Comparison of ENCODE assay signal across 28 mouse cellular contexts in the genomic region with DNA sequence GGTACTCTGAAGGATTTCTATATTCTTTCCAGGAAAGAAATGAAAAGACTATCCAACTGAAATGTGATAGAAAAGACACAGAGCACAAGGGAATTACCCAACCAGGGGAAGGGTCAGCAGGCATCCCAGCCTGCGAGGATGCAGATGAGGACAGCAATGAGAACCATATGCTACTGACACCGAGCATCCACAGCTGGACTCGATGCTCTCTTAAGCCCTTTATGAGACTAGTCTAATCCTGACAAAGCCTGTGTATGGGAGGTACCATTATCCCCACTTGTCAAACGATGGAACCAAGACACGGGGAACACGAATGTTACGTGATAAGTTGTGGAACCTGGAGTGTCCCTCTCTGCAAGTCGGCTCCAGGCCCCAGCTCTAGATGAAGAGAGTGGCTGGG. TPM values are rescaled to one million over a fixed set of nuclear protein-coding genes. Genes with fewer than 3 reads are reported as not detected.
DNase-seq lines count a peak whose midpoint lies in the region; ATAC-seq and TF ChIP-seq lines count a peak whose summit lies in the region.
"Had no signal": no experiment of that assay in that cellular context is flagged by ENCODE, and none has a peak within 500 bp of the region (broad histone marks: within the 10 kb centered on the region; RNA-seq: fewer than 3 reads in every experiment).

No protein-coding gene starts in this region.

- H3K36me3 ChIP-seq in intestine, embryonic 16.5 days (ENCODE audit: control insufficient read depth, insufficient read depth, low read length) = no peaks in the 10 kb centered on the region
- no peaks in the 10 kb centered on the region for H3K36me3 ChIP-seq in intestine, postnatal 0 days (ENCODE audit: control insufficient read depth, insufficient read depth)
- no peaks in the 10 kb centered on the region for H3K36me3 ChIP-seq in stomach, postnatal 0 days (ENCODE audit: control insufficient read depth, insufficient read depth, low read length)
- H3K36me3 ChIP-seq: embryonic facial prominence, embryonic 12.5 days; forebrain, embryonic 12.5 days; forebrain, embryonic 15.5 days; G1E; heart, embryonic 12.5 days; heart, embryonic 15.5 days had no signal

- TF ChIP-seq CTCF in intestine, postnatal 0 days (IDR thresholded peaks at IDR 0.05; ENCODE audit: low read depth) = no peak
- TF ChIP-seq CTCF in stomach, postnatal 0 days (IDR thresholded peaks at IDR 0.05; ENCODE audit: low read depth) = no peak

- no peak overlapping the region for H3K4me2 ChIP-seq in intestine, embryonic 16.5 days (ENCODE audit: low read depth, low read length)
- no peak overlapping the region for H3K4me2 ChIP-seq in intestine, postnatal 0 days (replicated peaks; ENCODE audit: low read depth)
- H3K4me2 ChIP-seq in stomach, postnatal 0 days (replicated peaks; ENCODE audit: low read depth) = no peak overlapping the region
- H3K4me2 ChIP-seq: embryonic facial prominence, embryonic 12.5 days; forebrain, embryonic 12.5 days; forebrain, embryonic 15.5 days; heart, embryonic 12.5 days; heart, embryonic 15.5 days; hindbrain, embryonic 14.5 days had no signal

- no peak overlapping the region for H3K27ac ChIP-seq in intestine, embryonic 16.5 days (ENCODE audit: low read length)
- H3K27ac ChIP-seq in intestine, postnatal 0 days (ENCODE audit: low read depth, low read length) = no peak overlapping the region
- H3K27ac ChIP-seq in stomach, postnatal 0 days (replicated peaks) = no peak overlapping the region
- H3K27ac ChIP-seq: embryonic facial prominence, embryonic 12.5 days; forebrain, embryonic 12.5 days; forebrain, embryonic 15.5 days; heart, embryonic 15.5 days; hindbrain, embryonic 14.5 days; hindbrain, postnatal 0 days had no signal

- H3K27me3 ChIP-seq in intestine, embryonic 16.5 days (replicated peaks; ENCODE audit: control insufficient read depth, insufficient read depth, low read length) = no peaks in the 10 kb centered on the region
- H3K27me3 ChIP-seq in intestine, postnatal 0 days (replicated peaks; ENCODE audit: control insufficient read depth, insufficient read depth, low read length) = no peaks in the 10 kb centered on the region
- H3K27me3 ChIP-seq in stomach, postnatal 0 days (ENCODE audit: control insufficient read depth, insufficient read depth, low read length) = no peaks in the 10 kb centered on the region
- H3K27me3 ChIP-seq: CH12.LX; embryonic facial prominence, embryonic 12.5 days; forebrain, embryonic 12.5 days; forebrain, embryonic 15.5 days; heart, embryonic 12.5 days; heart, embryonic 15.5 days had no signal

- no peak overlapping the region for H3K4me3 ChIP-seq in intestine, embryonic 16.5 days (ENCODE audit: low read length)
- H3K4me3 ChIP-seq in intestine, postnatal 0 days (ENCODE audit: low read depth, low read length) = no peak overlapping the region
- H3K4me3 ChIP-seq in stomach, postnatal 0 days (ENCODE audit: low read depth, low read length) = no peak overlapping the region
- H3K4me3 ChIP-seq: embryonic facial prominence, embryonic 12.5 days; erythroblast, embryonic 14.5 days; forebrain, embryonic 12.5 days; forebrain, embryonic 15.5 days; heart, embryonic 12.5 days; heart, embryonic 15.5 days had no signal

- 0 out of 2 replicates have a peak, but pooled peaks have one; percentile 26 for ATAC-seq in intestine, embryonic 16.5 days
- no peak for ATAC-seq in intestine, postnatal 0 days
- ATAC-seq in stomach, postnatal 0 days (ENCODE audit: low FRiP score, low TSS enrichment) = peak; percentile 72; the same call in 1 of the 2 replicates
- ATAC-seq: forebrain, embryonic 15.5 days; hindbrain, postnatal 0 days; inflammation-experienced regulatory T-cells, adult 6 months; Patski had no signal

- DNase-seq in mesoderm, embryonic 11.5 days (ENCODE audit: low read depth, low spot score) = peak; percentile 15
- DNase-seq in stomach, postnatal 0 days (ENCODE audit: low spot score) = no peak
- DNase-seq in urinary bladder, postnatal 14 days (ENCODE audit: low spot score) = no peak
- DNase-seq in lung, postnatal 25 days (ENCODE audit: low spot score) = no peak
- DNase-seq: adrenal gland, postnatal 10 days; adrenal gland, postnatal 36 days; B cell, adult 2 months; cerebellum, adult 18-20 months; cerebellum, adult 9-10 months; cerebellum, postnatal 14 days; gastrocnemius, postnatal 25 days; heart, adult 18-20 months; heart, postnatal 10 days; heart, postnatal 36 days had no signal

- no peak overlapping the region for H3K9ac ChIP-seq in intestine, embryonic 16.5 days (ENCODE audit: low read depth, low read length)
- no peak overlapping the region for H3K9ac ChIP-seq in intestine, postnatal 0 days (ENCODE audit: low read depth, low read length)
- no peak overlapping the region for H3K9ac ChIP-seq in stomach, postnatal 0 days (ENCODE audit: low read length)
- H3K9ac ChIP-seq: embryonic facial prominence, embryonic 12.5 days; forebrain, embryonic 12.5 days; forebrain, embryonic 15.5 days; heart, embryonic 12.5 days; heart, embryonic 15.5 days; hindbrain, embryonic 14.5 days had no signal

- WGBS in intestine, embryonic 16.5 days = 65% methylated on average over 8 of the region's 8 CpGs
- WGBS in intestine, postnatal 0 days = 67% methylated on average over 8 of the region's 8 CpGs
- 67% methylated on average over 8 of the region's 8 CpGs for WGBS in stomach, postnatal 0 days

- H3K4me1 ChIP-seq in intestine, embryonic 16.5 days (ENCODE audit: control insufficient read depth, insufficient read depth, low read length) = peaks cover 6% of the 10 kb centered on the region; the same call in 1 of the 2 replicates
- no peaks in the 10 kb centered on the region for H3K4me1 ChIP-seq in intestine, postnatal 0 days (replicated peaks; ENCODE audit: control insufficient read depth, insufficient read depth, low read length)
- no peaks in the 10 kb centered on the region for H3K4me1 ChIP-seq in stomach, postnatal 0 days (replicated peaks; ENCODE audit: control insufficient read depth, insufficient read depth)
- H3K4me1 ChIP-seq: forebrain, embryonic 15.5 days; heart, embryonic 15.5 days had no signal

- H3K9me3 ChIP-seq in intestine, embryonic 16.5 days (ENCODE audit: control insufficient read depth, low read length) = no peaks in the 10 kb centered on the region
- no peaks in the 10 kb centered on the region for H3K9me3 ChIP-seq in intestine, postnatal 0 days (ENCODE audit: control insufficient read depth)
- no peaks in the 10 kb centered on the region for H3K9me3 ChIP-seq in stomach, postnatal 0 days (ENCODE audit: control insufficient read depth, low read length)
- H3K9me3 ChIP-seq: embryonic facial prominence, embryonic 12.5 days; forebrain, embryonic 12.5 days; forebrain, embryonic 15.5 days; G1E; heart, embryonic 12.5 days; heart, embryonic 15.5 days had no signal

- TF ChIP-seq EP300 in stomach, postnatal 0 days (optimal IDR thresholded peaks at IDR 0.05) = no peak

RNA-seq across cellular contexts. Expression of a gene that starts 29.5 kb away (rescaled TPM):
- polyA plus RNA-seq in intestine, embryonic 16.5 days (2015; fragmentation: Nextera tagmentation; extraction: Ambion mirVana) = 29.4 and 32.5 TPM in 2 replicates
- polyA plus RNA-seq in intestine, postnatal 0 days (2015; fragmentation: Nextera tagmentation; extraction: Ambion mirVana) = 31.5 and 35.9 TPM in 2 replicates
- 15.3 and 16.5 TPM in 2 replicates for polyA plus RNA-seq in stomach, postnatal 0 days (2015; fragmentation: Nextera tagmentation; extraction: Ambion mirVana)
